Mouse (Mus musculus) 3T3-L1 (cell line): ENCODE measurements around the gene Gtf2h2.
"Not testable (repeated sequence)": the region's sequence is repeated elsewhere in the genome, so short reads cannot be mapped to it uniquely, and the experiment has no call there.

Experiments
- DNase-seq: peaks from one replicate; pipeline ENCODE4 v3.0.0-alpha.2; 2015; ENCODE audit warnings: low read depth, low spot score

Gtf2h2 gene

DNA sequence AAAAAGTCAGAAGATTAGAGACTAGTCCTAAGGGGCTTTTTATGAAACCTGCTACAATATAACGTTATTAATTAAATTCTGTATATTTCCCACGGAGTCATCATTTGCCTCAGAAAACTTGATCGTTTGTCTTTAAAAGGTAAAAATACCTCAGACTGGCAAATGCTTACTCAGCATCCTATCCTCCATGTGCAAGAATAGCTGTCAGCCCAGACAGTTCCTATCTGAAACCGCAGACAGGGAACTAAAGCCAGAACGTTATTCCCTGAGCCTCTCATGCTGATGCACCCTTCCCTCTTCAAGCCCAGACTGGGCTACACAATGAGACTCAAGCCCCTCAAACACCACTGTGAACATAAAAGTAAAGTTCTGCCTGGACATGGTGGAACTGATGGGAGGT lies 2.0 kb downstream of the Gtf2h2 start:
- no peak for DNase-seq

DNA sequence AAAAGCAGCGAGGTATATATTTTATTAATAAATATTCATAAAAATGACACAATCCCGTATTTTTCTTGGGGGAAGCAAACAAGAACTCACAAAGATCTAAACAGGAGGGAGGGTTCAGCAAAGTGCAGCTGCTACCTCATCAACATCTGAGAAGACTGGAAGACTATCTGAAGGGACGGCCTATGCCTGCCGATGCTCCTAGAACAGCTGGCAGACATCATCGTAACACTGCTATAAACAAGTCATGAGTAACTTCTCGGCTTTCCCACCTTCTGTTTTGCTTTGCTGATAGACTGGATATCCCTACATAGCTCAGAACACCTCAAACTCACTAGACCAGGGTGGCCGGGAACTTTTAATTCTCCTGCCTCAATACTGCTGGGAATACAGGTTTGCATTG lies 8.8 kb downstream of the Gtf2h2 start:
- no peak for DNase-seq

DNA sequence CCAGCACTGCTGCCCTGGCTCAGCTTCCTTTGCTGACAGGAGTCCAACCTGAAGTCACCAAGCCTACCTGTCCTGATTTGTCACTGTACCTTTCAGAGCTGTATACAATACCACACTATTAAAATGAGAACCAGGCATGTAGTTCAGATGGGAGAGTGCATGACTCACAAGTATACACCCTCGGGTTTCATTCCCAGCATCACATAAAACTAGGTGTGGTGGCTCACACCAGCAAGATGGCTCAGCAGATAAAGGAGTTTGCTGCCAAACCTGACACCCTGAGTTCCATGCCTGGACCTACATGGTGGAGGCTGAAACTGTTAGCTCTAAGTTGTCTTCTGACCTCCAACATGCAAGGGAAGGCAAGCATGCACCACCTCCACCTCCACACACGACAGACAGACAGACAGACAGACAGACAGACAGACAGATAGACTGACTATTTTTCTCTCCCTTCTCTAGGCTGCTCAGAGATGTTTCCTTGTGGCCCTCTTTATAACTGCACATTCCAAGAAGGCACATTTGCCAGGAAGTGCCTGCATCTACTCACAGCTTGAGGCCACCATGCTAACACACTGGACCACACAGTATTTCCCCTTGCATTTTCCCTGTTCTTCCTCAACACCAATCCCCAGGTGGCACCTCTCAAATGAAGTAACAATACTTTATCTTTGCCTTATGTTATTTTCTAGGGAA lies 28.7 kb downstream of the Gtf2h2 start:
- DNase-seq = peak; percentile 51

DNA sequence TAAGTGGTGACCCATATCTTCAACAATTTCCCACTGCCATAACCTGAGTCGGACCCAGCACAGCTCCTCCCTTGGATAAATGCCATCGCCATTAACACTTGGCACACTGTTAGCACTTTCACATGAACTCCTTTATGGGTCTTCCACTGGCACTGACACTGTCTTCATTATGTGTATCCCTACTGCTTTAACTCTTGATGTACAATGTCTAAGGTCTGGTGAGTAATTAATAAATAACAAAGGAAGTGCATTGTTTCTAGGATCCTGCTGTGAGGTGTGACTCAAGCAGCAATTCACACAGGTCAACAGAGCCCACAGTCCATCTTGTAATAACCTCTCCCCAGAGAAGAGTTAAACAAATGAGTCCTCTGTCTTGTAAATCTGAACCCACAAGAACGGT lies 31.0 kb downstream of the Gtf2h2 start:
- peak; percentile 31 for DNase-seq

DNA sequence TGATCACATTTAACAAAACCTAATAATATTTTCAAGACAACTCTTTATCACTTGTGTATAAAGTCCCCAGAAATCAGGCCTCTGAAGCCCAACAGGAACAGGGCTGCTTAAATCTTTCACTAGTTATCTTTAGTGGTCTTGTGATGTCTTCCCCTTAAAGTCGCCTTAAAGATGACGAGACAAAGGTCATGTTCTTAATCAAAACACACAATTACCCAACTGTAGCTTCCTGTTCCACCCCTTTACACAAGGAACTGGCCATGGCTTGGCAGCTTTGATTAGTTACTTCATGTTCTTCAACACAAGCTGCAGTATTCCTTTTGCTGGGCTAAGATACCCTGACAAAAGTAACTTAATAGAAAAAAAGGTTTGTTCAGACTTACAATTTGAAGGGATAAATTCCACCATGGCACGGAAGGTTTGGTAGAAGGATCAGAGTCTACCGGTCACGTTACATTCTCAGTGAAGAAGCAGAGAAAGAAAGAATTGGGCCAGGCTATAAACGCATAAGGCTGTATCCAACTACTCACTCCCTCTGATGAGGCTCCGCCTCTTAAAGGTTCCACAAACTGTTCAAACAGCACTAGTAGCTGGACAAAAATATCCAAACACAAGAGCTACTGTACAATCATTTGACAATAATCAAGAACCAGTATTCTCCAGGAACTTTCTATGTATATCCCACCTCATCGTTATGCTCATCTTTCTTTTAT lies 39.8 kb downstream of the Gtf2h2 start, which contains the start of gene Naip1:
Gene Naip1, minus strand, starts transcription at position 455 of the 713 bp plus-strand sequence.
- not testable (repeated sequence) for DNase-seq

DNA sequence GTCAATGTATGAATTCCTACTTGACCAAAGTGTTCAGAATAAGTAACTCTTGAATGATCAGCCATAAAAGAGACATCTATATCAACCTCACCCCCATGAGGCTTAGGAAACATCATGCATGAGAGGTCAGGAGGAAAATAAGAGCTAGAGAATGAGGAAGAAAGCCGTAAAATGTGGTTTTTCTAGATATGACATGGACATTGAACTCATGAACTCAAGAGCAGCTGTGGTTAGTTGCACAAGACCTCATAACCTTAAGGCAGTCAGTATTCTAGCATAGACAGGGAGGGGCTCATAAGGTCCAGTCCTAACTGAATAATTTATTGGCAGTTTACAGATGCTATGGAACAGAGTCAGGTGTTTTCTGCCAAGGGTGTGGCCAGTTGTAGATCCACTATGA lies 42.9 kb downstream of the Gtf2h2 start:
- no peak for DNase-seq

DNA sequence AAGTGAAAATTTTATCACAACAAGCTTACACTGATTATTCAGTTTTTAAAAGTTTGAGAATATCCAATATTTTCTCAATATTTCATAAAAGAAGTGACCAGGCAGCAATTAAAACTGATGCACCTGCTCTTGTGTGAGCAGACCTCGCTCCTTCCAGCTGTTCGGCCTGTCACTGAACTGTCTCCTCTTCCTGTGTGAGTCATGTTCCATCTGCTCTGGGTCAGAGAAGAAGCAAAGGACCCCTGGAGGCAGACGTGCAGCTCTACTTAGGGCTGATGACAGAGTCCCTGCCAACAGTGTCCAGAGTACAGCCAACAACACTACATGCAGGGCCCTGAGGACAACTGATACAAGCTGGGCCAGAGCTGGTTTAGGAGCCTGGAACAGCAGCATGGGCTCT lies 52.3 kb downstream of the Gtf2h2 start:
- peak; percentile 25 for DNase-seq

DNA sequence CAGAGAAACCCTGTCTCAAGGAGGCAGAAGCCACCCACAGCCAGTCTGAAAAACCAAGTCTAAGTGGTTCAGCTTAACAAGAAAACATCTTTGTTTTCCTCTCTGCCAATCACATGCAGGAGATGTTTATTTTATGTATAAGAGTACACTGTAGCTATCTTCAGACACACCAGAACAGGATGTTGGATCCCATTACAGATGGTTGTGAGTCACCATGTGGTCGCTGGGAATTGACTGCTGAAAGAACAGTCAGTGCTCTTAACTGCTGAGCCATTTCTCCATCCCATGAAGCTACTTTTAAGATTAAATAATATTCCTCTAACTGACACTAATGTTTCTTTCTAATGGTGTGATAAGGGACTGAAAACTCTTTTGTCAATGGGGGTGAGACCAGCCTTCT lies 53.7 kb downstream of the Gtf2h2 start:
- DNase-seq = peak; percentile 87

DNA sequence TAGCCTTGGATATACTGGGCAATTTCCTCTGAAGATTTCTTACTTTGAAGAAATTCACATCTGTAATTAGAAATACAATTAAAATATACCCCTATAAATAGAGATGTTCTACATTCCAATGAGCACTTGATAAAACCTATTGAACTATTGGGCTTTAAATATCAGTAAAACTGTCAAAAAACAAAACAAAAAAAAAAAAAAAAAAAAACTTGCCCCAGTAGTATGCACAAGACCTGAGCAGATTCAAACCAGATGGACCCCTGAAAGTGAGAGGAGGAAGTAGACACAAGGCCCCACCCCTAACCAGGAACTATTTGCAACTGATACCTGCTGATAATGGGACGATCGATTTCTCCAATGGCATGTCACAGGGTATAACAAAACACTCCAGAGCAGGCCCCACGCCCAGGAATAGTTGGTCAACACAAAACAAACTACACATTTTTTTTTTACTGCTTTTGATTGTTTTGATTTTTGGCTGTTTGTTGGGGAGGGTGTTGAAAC lies 55.0 kb downstream of the Gtf2h2 start:
- no peak for DNase-seq

DNA sequence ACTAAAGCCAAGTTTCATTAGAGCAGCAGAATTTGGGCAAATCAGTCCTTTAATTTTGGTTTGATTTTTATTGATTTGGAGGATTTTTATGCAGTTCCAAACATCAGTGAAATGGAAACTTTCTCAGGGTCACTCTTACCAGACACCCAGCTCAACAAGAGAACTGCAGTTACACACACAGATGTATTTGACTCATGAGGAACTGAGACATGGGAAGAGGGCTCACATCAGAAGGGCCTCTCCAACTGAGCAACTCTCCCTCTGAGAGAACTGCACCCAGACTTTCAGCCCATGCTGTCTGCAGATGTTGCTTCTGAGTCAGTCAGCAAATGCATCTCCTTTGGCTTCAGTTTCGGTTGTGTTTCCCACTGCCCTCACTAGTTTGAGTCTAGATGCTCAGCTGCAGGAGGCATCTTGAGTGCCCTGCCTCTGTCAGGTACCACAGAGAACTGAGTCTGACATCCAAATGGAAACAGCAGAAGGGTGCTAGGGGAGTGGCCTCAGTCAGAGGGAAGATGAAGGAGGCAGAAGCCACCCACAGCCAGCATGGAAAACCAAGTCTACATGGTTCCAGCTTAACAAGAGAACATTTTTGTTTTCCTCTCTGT lies 55.7 kb downstream of the Gtf2h2 start:
- peak; percentile 34 for DNase-seq

DNA sequence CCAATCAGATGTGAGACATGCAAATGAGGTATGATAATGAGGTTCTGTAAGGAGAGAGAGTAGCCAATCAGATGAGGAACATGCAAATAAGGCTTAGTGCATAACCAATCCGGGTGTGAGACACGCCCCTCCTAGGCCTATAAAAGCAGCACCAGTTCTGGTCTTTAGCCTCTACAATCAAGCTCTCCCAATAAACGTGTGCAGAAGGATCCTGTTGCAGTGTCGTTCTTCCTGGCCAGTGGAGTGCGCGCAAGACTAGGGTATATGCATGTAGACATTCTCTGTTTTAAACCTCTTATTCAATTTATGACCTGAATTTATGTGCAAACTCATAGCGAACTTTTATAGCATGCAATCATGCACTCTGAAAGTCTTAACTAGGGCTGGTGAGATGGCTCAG lies 72.4 kb downstream of the Gtf2h2 start:
- DNase-seq = not testable (repeated sequence)

DNA sequence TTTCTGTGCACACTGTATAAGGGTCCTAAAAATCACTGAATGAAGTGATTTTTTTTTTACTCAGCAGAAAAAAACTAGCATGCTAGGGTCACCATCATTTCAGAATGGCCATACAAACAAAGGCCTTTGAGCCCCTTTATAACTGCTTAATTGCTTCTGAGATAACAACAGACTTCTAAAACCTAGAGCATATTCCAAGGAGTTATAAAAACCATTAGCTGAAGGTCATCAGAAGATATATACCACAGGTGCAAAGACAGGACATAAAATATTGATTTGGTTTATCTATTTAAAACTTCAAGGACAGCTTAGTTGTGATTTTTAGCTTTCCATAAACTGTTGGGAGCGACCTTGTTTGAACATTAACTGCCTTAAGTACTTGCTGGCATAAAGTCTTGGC lies 78.0 kb downstream of the Gtf2h2 start:
- no peak for DNase-seq
